Mouse (Mus musculus): ENCODE measurements around the gene Cyp2e1. TPM values are rescaled to one million over a fixed set of nuclear protein-coding genes. Genes with fewer than 3 reads are reported as not detected.

Gene Cyp2e1
- polyA plus RNA-seq, 1 experiment from 2014 or later, result not detected

GRCm38 (mm10) chr7:140820173-140820572 lies 56.6 kb downstream of the Cyp2e1 start:
- 60% methylated on average over 4 of the region's 4 CpGs for WGBS (ENCODE audit: insufficient replicate concordance)
- H3K4me3 ChIP-seq, result no peak overlapping the region
- H3K9ac ChIP-seq, result no peak overlapping the region
- H3K27ac ChIP-seq, result no peak overlapping the region
- no peak for ATAC-seq
- no peaks in the 10 kb centered on the region for H3K36me3 ChIP-seq
- H3K4me1 ChIP-seq, result 0 out of 2 replicates have a peak, but pooled peaks cover 9% of the 10 kb centered on the region
- H3K9me3 ChIP-seq (replicated peaks), result no peaks in the 10 kb centered on the region
- 0 out of 2 replicates have a peak, but pooled peaks cover 7% of the 10 kb centered on the region for H3K27me3 ChIP-seq (replicated peaks)
- no peak overlapping the region for H3K4me2 ChIP-seq

GRCm38 (mm10) chr7:140821305-140821652 lies 57.7 kb downstream of the Cyp2e1 start:
- Histone ChIP-seq H3K4me1 (0 out of 2 replicates have a peak, but pooled peaks cover 9% of the 10 kb centered on the region), H3K27ac (no peak overlapping the region), H3K36me3 (no peaks in the 10 kb centered on the region), H3K4me3 (peak overlapping the region; percentile 41), H3K9me3 (replicated peaks) (no peaks in the 10 kb centered on the region), H3K4me2 (peak overlapping the region; percentile 64), H3K27me3 (replicated peaks) (0 out of 2 replicates have a peak, but pooled peaks cover 7% of the 10 kb centered on the region), H3K9ac (0 out of 2 replicates have a peak overlapping the region, but pooled peaks have one; percentile 9)
- 58% methylated on average over 5 of the region's 5 CpGs for WGBS (ENCODE audit: insufficient replicate concordance)
- no peak for ATAC-seq

GRCm38 (mm10) chr7:140821653-140822329 lies 58.3 kb downstream of the Cyp2e1 start, which contains the start of gene Zfp941:
TSS of gene Zfp941 (minus strand) at chr7:140822178.
- Histone ChIP-seq H3K4me2 (peak within 1 kb of the TSS; percentile 64), H3K9ac (peak within 1 kb of the TSS; percentile 9; the same call in 1 of the 2 replicates), H3K36me3 (no peaks in the 10 kb centered on the region), H3K9me3 (replicated peaks) (no peaks in the 10 kb centered on the region), H3K4me1 (0 out of 2 replicates have a peak, but pooled peaks cover 9% of the 10 kb centered on the region), H3K27me3 (replicated peaks) (peaks cover 7% of the 10 kb centered on the region; the same call in 1 of the 2 replicates), H3K4me3 (peak within 1 kb of the TSS; percentile 41), H3K27ac (no peak within 1 kb of the TSS)
- ATAC-seq, result peak; percentile 63
- WGBS (ENCODE audit: insufficient replicate concordance), result 5% methylated on average over 21 of the region's 21 CpGs

- Histone ChIP-seq H3K9me3 (replicated peaks) (no peaks in the 10 kb centered on the region), H3K27me3 (replicated peaks) (peaks cover 7% of the 10 kb centered on the region; the same call in 1 of the 2 replicates), H3K4me1 (0 out of 2 replicates have a peak, but pooled peaks cover 9% of the 10 kb centered on the region), H3K27ac (no peak overlapping the region), H3K36me3 (no peaks in the 10 kb centered on the region), H3K4me2 (no peak overlapping the region), H3K4me3 (no peak overlapping the region), H3K9ac (no peak overlapping the region)
- WGBS (ENCODE audit: insufficient replicate concordance), result 73% methylated on average over 4 of the region's 4 CpGs
- ATAC-seq, result no peak
Measured at GRCm38 (mm10) chr7:140822731-140823130, 59.2 kb downstream of the Cyp2e1 start.

Other genes with a start within 250 kb of the Cyp2e1 start
- gene Olfr538, start 195.9 kb upstream of the Cyp2e1 start, polyA plus RNA-seq (2016; fragmentation: Nextera tagmentation; extraction: Ambion mirVana), result not detected in 2 replicates
- gene Olfr46, start 162.5 kb upstream of the Cyp2e1 start, polyA plus RNA-seq (2016; fragmentation: Nextera tagmentation; extraction: Ambion mirVana), result not detected in 2 replicates
- not detected in 2 replicates for gene Olfr61, start 134.8 kb upstream of the Cyp2e1 start, polyA plus RNA-seq (2016; fragmentation: Nextera tagmentation; extraction: Ambion mirVana)
- gene Olfr53, start 117.3 kb upstream of the Cyp2e1 start, polyA plus RNA-seq (2016; fragmentation: Nextera tagmentation; extraction: Ambion mirVana), result not detected in 2 replicates
- not detected in 2 replicates for gene Olfr539, start 103.8 kb upstream of the Cyp2e1 start, polyA plus RNA-seq (2016; fragmentation: Nextera tagmentation; extraction: Ambion mirVana)
- gene Olfr45, start 81.8 kb upstream of the Cyp2e1 start, polyA plus RNA-seq (2016; fragmentation: Nextera tagmentation; extraction: Ambion mirVana), result not detected in 2 replicates
- not detected in 2 replicates for gene Olfr541, start 66.5 kb upstream of the Cyp2e1 start, polyA plus RNA-seq (2016; fragmentation: Nextera tagmentation; extraction: Ambion mirVana)
- gene Syce1, start 24.1 kb downstream of the Cyp2e1 start, polyA plus RNA-seq (2016; fragmentation: Nextera tagmentation; extraction: Ambion mirVana), result 0.15 TPM in 1 of 2 replicates, not detected in the other
- 0.43 and 0.51 TPM in 2 replicates for gene Zfp941, start 58.4 kb downstream of the Cyp2e1 start, polyA plus RNA-seq (2016; fragmentation: Nextera tagmentation; extraction: Ambion mirVana)
- 4.5 and 4.6 TPM in 2 replicates for gene Urah, start 71.3 kb downstream of the Cyp2e1 start, polyA plus RNA-seq (2016; fragmentation: Nextera tagmentation; extraction: Ambion mirVana)
- gene Scgb1c1, start 81.8 kb downstream of the Cyp2e1 start, polyA plus RNA-seq (2016; fragmentation: Nextera tagmentation; extraction: Ambion mirVana), result not detected in 2 replicates
- gene Odf3, start 84.1 kb downstream of the Cyp2e1 start, polyA plus RNA-seq (2016; fragmentation: Nextera tagmentation; extraction: Ambion mirVana), result 0.07 TPM in 1 of 2 replicates, not detected in the other
- not detected in 2 replicates for gene Gm45785, start 92.6 kb downstream of the Cyp2e1 start, polyA plus RNA-seq (2016; fragmentation: Nextera tagmentation; extraction: Ambion mirVana)
- 30.7 and 33.8 TPM in 2 replicates for gene Ric8a, start 93.2 kb downstream of the Cyp2e1 start, polyA plus RNA-seq (2016; fragmentation: Nextera tagmentation; extraction: Ambion mirVana)
- gene Bet1l, start 93.8 kb downstream of the Cyp2e1 start, polyA plus RNA-seq (2016; fragmentation: Nextera tagmentation; extraction: Ambion mirVana), result 17.4 and 18.0 TPM in 2 replicates
- gene Psmd13, start 118.2 kb downstream of the Cyp2e1 start, polyA plus RNA-seq (2016; fragmentation: Nextera tagmentation; extraction: Ambion mirVana), result 204 and 213 TPM in 2 replicates
- gene Sirt3, start 118.6 kb downstream of the Cyp2e1 start, polyA plus RNA-seq (2016; fragmentation: Nextera tagmentation; extraction: Ambion mirVana), result 16.0 and 18.1 TPM in 2 replicates
- not detected in 2 replicates for gene Cox8b, start 136.7 kb downstream of the Cyp2e1 start, polyA plus RNA-seq (2016; fragmentation: Nextera tagmentation; extraction: Ambion mirVana)
- 1.1 and 1.4 TPM in 2 replicates for gene Nlrp6, start 157.2 kb downstream of the Cyp2e1 start, polyA plus RNA-seq (2016; fragmentation: Nextera tagmentation; extraction: Ambion mirVana)
- 7.8 and 7.9 TPM in 2 replicates for gene Pgghg, start 177.7 kb downstream of the Cyp2e1 start, polyA plus RNA-seq (2016; fragmentation: Nextera tagmentation; extraction: Ambion mirVana)
- gene Ifitm5, start 186.6 kb downstream of the Cyp2e1 start, polyA plus RNA-seq (2016; fragmentation: Nextera tagmentation; extraction: Ambion mirVana), result 0.94 and 0.99 TPM in 2 replicates
- gene Gm45717, start 192.2 kb downstream of the Cyp2e1 start, polyA plus RNA-seq (2016; fragmentation: Nextera tagmentation; extraction: Ambion mirVana), result not detected in 2 replicates
- 355 TPM in 2 replicates for gene Ifitm2, start 192.2 kb downstream of the Cyp2e1 start, polyA plus RNA-seq (2016; fragmentation: Nextera tagmentation; extraction: Ambion mirVana)
- 19.5 and 23.4 TPM in 2 replicates for gene Ifitm1, start 203.5 kb downstream of the Cyp2e1 start, polyA plus RNA-seq (2016; fragmentation: Nextera tagmentation; extraction: Ambion mirVana)
- gene Ifitm3, start 247.0 kb downstream of the Cyp2e1 start, polyA plus RNA-seq (2016; fragmentation: Nextera tagmentation; extraction: Ambion mirVana), result 35.7 TPM in 2 replicates